Mouse (Mus musculus) gastrocnemius, postnatal 4 days (tissue): Measurements from ENCODE around the gene 2200002D01Rik. TPM values are rescaled to one million over a fixed set of nuclear protein-coding genes. Genes with fewer than 3 reads are reported as not detected.
A peak's percentile ranks its signal among the peaks of the same experiment; 100 is the strongest.

Experiments used
- DNase-seq, 2 experiments: peaks; one replicate each; pipeline ENCODE4 v3.0.0; 2021 to 2022; ENCODE audit warnings: low spot score in 2 of 2, mixed read lengths in 2 of 2
- total RNA-seq, 2 experiments: library from RNA; stranded (reverse); gene quantifications; 2 replicates each; pipeline ENCODE4 v1.2.3; 2021

2200002D01Rik gene
- total RNA-seq, 2 experiments from 2014 or later: 0.81 to 1.9 TPM

DNA sequence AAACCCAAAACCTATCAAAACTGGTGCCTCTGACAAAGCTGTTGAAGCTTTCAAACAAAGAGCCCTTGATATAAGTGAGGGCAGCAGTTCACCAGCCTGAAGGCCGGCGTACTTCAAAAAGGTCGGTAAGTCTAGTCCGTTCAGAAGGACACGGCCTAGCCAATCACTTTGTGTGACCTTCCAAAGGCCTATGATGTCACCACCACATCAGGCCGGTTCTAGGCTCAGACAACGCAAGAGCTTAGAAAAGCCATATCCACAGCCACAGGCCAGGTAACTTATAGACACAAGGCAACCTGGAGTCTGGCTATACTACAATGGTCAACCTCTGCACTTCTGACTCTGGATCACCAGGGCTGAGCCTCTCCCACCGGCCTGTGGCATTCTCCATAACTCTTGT, 31.7 kb upstream of the 2200002D01Rik start:
- no peak for DNase-seq

DNA sequence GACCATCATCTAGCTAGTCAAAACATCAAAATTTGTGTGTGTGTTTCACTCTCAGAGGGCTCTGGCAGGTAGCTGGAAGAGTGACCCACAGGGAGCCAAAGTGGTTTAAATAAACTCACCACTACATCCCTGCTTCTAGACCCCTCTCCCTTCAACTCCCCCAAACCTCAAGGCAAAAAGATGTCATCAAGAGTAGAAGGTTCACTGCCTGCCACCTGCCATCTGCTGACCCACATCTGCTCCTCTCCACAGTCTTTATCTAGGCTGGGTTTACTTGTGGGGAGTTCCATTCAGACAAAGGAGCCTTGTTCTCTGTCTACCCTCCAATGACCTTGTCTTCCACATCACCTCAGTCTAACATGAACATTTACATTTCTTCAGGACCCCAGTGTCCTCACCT, 31.0 kb upstream of the 2200002D01Rik start:
- DNase-seq: no peak

DNA sequence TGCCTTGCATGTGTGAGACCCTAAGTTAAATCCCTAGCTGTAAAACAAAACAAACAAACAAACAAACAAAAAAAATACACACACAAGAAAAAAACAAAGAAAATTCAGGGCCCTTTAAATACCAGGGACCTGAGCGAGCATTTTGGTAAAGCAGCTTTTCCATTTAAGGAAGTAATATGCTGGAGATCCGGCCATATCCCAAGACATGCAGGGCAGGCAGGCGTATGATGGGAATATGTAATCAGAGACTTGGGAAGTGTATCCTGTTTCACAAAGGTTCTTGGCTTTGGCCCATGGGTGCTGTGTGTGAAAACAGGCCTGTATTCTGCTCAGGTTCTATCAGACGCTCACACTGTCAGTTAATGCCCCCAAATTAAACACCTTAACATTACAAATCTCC, 29.2 kb upstream of the 2200002D01Rik start:
- no peak for DNase-seq

DNA sequence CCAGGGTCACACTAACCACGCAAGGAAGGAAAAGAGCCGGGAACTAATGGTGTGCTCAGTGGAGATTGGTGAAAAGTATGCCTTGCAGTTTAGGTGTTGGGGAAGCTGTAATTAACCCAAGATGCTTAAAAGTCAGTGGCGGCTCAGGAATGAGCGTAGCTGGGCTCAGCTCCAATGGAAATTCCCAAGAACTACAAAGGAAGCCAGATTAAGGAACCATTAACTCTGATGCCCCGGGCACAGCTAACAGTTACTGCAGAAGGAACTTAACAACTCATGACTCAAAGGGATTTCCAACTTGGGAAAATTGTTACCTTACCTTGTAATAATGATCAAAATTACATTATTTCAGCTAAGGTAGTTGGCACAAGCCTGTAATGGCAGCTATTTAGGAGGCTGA, 28.4 kb upstream of the 2200002D01Rik start:
- DNase-seq: no peak

DNA sequence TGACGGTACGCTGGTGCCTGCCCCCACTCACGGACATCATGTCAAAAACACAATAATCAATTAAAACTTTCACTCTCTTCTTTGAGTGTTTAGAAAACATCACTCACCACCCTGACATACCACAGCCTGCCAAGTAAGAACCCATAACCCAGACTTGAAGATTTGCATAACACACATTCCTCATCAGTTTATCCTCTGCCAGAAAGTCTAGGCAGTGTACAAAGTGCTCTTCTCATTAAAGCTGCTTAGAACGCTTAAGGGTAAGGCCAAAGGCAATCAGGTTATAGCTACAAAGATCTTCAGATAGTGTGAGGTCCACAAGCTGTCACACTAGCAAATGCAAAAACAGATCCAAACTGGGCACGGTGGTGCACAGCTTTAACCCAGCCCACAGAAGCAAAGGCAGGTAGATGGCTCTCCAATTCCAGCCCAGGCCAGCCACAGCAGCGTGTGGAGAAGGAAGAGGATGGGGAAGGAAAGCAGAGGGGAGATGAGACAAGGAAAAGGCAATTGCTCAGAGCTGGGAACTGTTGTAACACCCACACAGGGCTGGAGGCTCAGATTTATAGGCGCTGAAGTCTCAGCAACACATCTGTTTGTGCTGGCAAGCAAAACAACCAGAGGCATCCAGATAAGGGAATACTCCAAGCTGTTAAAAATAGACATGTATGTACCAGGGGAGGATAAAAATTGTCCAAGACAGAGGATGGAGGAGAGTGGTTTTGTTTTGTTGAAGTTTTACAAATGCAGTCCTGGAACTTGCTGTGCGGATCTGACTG, 23.6 kb upstream of the 2200002D01Rik start:
- no peak for DNase-seq

DNA sequence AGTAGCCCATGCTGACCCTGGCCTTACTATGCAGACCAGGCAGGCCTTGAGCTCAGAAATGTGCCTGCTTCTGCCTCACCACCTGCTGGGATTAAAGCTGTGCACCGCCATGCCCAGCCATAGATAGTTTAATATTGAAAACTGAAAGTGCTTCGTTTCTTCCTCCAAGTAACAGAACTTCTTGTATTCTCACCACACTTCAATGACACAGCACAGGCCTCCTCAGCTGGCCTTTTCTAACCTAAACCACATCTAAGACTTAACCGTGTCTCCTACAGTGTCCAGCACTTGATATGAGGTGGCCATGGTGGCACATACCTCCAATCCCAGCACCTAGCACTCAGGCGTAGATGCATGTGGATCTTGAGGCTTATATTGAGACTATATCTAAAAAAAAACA, 22.2 kb upstream of the 2200002D01Rik start:
- DNase-seq: no peak

DNA sequence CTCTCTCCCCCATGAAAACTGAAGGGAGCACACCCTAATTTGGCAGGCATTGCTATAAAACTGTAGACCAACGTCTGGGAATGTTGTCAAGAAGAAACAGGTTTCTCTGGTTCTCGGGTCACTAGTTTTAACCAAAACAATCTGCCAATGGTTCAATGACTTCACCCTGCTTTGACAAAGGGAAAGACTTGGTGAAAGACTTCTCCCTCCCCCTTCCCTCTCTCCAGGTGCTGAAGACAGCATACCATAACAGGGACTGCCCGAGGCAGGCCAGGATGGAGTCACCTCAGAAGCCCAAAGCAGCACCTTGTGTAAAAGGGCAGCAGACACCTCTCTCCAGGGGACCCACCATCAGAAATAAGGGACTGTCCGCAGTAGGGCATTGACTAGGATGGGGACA, 18.7 kb upstream of the 2200002D01Rik start:
- DNase-seq: no peak

DNA sequence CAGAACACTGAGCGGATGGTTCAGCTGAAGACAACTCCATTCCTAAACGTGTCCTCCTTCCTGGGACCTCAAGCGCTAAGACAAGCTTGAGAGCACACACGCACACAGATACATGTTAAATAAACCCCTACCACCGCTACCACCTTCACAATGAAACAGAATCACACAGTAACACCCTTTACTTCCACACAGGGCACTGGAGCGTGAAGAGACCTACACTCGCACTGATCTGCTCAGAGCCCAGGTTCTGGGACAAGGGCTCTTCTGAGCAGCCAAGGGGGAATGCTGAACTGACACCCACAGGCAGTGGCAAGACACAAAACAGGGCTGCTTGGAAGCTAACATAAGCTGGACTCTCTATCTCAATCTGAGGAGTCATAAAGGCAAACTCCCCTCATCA, 17.4 kb upstream of the 2200002D01Rik start:
- DNase-seq: no peak

DNA sequence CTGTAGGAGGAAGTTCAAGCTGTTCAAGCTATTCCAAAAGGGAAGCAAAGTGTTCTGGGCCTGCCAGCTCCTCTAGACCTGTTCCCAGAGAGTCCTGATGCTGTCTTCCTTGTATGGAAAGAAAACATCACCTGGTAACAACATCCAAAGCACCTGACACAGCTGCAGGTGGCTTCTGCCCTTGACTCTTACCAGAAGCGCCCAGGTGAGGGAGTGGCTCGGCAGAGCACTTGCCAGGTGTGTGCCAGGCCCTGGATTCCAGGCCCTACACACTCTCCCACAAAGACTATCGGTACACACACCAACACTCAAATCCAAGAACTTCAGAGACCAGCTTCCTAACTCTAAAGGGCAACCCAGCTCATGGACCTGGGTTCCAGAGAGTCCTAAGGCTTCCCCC, 15.6 kb upstream of the 2200002D01Rik start:
- no peak for DNase-seq

DNA sequence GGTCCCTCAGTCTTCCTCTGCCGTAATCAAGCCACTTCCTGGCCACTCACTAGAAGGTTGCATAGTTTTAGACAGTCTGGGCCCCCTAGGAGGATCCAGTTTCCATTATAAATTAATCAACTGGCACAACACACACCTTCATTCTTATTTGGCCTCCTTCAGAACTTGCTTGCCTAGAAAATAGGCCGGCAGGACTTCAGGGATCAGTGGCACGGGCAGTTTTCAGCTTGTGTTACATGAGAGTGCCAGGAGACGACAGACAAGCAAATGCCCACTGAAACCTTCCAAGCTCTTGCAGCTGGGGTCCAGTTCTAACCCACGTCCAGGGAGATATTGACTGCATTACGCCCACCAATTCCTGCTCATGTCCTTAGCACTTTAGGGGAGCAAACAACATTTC, 13.9 kb upstream of the 2200002D01Rik start:
- DNase-seq: no peak

DNA sequence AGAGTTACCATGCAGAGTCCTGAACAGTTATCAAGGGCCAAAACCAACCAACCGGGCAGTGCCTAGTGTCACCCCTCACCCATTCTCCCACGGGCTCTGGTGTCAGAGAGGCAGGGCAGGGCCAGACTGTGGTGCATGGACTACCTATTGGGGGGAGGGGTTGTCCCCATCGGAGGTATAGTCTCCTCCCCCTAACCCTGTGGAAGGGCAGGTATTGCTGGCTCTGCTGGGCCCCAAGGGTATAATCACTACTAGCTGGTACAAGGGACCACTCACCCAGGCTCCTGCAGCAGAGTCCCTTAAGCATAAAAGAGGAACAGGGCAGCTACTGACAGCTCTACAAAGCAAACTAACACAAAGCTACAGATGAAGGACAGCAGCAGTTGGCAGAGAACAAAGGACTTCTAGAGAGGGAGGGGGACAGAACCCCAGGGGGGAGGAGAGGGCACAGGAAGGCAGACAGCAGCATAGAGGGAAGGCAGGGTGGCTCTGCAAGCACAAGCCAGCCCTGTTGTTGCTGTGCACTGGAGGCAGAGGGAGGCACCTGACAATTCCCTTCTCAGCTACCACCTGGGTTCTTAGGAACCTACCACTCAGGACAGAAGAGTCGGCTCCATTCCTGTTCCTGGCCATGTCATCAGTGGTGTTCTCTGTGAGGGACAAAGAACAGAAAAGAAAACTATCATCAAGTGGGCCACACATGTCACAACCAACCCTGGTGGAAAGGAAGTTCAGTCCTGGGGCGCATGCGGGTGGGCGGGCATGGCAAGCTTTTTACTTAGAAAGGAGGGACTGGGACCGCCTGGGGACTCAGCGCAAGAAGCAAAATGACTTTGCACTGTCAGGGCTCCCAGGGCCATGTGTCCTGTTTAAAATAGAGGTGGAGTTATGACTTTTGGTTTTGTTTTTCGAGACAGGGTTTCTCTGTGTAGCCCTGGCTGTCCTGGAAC, 11.8 kb upstream of the 2200002D01Rik start:
- no peak for DNase-seq

DNA sequence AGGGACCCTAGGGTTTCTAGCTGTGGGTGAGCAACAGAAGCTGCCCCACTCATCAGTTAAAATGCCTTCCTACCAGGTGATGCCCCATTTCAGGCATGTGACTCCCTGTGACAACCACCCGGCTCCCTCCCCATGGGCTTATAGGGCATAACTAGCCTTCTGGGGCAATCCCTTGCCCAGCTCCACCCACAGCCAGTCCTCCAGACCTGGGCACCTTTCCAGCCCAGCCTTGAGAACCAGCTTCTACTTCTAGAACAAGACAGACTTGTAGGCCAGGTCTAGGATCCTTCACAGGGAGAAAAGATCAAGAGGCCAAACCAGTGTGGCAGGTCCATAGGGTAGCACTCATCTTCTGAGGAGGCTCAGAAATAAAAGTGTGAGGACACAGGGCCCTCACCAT, 9.1 kb upstream of the 2200002D01Rik start:
- DNase-seq: no peak

DNA sequence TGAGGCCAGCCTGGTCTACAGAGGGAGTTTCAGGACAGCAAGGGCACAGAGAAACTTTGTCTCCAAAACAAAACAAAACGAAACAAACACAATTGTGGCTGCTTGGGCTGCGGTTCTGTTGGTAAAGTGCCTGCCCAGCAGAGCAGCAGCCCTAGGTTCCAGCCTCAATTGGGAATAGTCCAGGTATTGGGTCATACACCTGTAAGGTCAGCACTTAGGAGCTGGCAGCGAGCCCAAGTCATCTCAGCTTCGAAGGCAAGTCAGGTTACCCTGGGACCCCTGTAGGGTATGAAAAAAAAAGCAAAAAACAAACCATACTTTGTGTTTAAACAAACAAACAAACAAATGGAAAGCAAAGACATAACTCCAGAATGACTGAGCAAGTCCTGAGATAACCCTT, 7.6 kb upstream of the 2200002D01Rik start:
- DNase-seq: no peak

DNA sequence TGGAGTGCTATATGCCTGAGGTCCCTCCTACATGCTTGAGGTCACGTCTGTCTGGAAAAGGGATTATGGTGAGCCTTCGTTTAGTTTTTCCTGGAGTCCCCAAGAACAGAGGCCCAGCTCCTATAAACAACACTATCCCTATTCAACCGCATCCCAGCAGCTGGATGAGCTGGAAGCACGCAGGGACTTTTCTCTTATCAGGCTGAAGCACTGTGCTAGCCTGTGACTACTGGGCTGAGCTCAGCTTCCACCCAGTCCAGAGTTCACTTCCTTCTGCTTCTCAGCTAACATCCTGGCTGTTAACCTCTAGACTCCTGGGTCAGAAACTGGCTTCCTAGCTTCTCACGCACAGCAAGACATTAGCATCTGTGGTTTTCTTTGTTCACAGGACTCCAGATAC, 5.6 kb upstream of the 2200002D01Rik start:
- DNase-seq: no peak

DNA sequence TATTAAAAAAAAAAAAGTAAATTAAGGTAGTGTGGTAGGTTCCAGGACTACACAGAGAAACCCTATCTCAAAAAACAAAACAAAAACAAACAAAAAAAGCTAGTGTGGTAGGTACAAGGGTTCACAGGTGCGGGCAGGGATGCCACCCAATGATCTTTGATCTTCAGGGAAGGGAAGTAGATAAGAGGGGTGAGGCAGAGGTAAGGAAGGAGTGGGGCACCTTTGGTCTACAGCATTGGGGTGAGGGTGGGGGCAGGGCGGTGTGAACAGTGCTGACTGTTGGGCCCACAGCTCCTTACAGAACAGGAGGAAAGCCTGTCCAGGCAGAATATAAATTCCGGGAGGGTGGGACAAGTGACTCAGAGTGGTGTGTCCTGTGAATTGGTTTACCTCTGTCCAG, 2.9 kb upstream of the 2200002D01Rik start:
- no peak for DNase-seq

DNA sequence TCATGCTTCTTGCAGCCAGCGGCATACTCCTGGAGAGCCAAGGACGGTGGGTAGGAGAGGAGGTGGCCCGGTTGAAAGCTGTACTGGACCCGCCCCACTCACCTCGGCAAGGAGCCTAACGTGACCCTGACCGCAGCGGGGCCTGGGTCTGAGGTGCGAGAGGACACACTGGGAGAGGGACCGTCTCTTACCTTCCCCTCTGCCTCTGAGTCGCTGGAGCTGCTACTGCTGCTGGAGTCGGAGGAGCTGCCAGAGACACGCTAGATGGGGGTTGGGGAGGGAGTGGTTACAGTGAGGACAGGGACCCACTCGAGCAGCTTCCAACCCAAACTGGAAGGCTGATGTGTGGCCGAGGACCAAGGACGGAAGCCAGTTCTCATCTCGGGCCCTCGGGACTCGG, 560 bp downstream of the 2200002D01Rik start:
- no peak for DNase-seq

DNA sequence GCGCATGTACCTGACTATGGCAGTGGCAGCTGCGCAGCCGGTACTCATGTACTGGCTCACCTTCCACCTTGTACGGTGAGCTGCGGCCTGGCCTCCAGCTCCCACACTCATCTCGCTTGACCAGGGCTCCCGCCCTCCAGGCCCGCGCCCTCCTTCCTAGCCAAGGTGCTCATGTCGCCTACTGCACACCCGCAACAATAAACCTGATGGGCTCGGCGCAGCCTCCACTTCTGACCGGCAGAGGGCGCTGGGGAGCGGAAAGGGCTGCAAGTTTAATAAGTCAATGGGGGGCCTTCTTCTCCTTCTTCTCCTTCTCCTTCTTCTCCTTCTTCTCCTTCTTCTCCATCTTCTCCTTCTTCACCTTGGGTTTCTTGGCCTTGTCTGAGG, 959 bp downstream of the 2200002D01Rik start:
- DNase-seq: peak; percentile 70 to 80

DNA sequence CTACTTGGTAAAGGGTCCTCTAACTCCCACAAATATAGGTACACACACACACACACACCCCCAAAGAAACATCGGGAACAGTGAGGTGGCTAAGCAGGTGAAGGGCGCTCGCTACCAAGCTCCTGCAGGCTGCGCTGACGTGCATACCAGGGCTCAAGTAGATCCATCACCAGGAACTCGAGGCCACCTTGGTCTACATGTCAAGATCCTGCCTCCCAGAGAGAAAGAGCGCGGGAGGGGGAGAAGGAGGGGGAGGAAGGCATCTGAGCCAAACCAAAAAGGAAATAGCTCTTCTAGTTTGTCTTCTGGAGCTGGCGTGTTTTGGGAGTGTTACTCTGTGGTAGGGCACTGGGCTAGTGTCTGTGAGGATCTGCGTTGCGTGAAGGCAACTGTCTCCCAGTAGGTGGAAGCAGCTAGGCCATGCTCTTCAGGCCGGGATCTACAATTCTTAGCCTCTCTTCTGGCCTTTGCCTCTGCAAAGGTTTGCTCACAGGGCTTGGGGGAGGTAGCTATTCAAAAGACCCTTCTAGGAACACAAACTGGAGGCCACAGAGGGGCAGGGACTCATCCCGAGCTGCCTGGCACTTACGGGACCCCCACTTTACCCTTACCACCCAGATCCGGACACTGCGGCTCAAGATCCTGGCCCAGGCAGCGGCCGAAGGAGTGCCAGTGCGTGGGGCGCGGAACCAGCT, 1.5 kb downstream of the 2200002D01Rik start:
- no peak for DNase-seq

DNA sequence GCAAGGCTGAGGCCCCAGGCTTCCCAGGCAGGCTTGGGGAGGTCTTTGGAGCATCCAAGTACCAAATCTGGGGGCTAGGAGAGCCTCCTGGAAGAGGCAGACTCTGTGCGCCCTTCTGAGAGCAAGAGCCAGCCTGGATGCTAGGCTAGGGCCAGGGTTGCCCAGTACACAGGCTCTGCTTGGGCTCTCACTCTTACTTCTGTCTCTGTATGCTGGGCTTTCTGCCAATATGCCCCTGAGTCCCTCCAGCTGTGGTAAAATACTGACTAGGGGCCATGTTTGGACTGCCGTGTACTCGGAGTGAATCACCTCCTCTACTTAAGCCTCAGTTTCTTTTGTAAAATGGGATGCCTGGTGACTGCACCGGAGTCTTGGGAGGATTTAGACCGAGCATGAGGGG, 2.3 kb downstream of the 2200002D01Rik start:
- DNase-seq: no peak

DNA sequence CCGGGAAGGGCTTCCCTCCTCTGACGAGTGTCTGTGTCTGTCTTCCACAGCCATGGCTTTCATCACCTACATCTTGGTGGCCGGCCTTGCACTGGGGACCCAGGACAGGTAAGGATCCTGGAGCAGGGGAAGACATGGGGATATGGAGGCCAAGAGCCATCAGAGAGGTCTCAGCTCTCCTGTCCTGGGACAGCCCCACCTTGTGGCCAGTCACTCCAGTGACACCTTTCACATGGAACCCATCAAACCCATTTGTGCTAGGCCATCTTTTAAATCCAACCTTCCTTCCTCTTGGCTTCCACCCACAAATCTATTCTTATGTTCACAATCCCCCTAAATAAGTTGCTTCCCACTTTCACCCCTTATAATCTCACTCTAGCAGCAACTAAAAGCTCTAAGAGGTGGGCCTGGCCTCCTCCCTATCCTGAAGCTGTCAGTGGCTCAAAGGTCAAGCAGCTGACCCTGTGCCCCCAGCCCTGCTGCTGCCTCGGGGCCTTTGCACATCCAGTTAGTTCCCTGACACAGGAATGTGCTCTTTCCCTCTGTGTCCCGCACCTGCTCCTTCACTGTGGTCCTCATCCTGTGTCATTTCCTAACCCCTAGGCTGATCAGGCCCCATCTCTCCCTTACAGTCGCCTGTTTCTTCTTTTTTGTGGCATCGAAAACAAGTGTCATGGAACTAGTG, 3.4 kb downstream of the 2200002D01Rik start:
- DNase-seq: no peak
